8 mouse cellular contexts compared by ENCODE assay signal in the genomic region with DNA sequence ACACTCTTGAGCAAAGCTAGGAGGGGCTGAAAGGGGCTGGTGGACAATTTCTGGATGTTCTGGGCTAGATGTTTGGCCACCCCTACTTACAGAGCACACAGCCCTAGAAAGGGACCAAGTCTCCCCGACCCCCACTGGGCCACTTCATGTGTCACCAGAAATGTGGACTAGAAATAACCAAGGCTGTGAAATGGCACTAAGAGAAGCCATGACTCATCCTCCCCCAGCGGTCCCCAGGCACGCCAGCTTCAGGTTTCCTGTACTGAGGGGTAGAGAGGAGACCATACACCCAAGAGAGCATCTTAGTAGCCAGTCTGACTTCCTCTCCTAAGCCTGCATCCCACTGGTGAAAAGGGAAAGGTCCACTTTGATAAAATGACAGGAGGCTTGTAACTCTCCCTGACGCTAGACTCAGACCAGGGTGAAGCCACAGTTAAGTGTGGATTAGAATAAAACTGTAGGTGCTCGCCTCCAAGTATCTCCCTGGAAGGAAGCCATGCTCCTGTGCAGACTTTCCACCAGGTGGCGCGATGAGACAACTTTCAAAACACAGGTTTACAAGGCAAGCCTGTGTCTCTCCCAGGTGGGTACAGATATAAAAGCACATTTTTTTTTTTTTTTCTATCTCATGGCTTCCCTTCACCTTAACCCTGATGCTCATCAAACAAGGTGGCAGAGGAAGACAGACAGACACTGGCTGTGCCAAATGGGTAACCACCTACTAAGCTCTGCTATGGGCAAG. TPM values are rescaled to one million over a fixed set of nuclear protein-coding genes. Genes with fewer than 3 reads are reported as not detected.
A peak's percentile ranks its signal among the peaks of the same experiment; 100 is the strongest.
DNase-seq lines count a peak whose midpoint lies in the region; ATAC-seq and TF ChIP-seq lines count a peak whose summit lies in the region.

No protein-coding gene starts in this region.

- peak; percentile 71 for DNase-seq in 3T3-L1 (ENCODE audit: low read depth, low spot score)
- peak; percentile 70 for DNase-seq in adrenal gland, postnatal 36 days
- DNase-seq in embryonic facial prominence, embryonic 10.5 days (ENCODE audit: low spot score) = peak; percentile 76
- DNase-seq in large intestine, adult 2 months (ENCODE audit: low read depth, low spot score) = peak; percentile 27
- peak; percentile 73 for DNase-seq in lung, postnatal 10 days
- DNase-seq in spleen, adult 2 months (ENCODE audit: low read depth in 1 of 2, low spot score in 2 of 2) = peak in 1 of 2 experiments; percentile 51

- no peak overlapping the region for H3ac ChIP-seq in C2C12 (ENCODE audit: control insufficient read depth, insufficient read length, low read depth)

- no peaks in the 10 kb centered on the region for H3K9me3 ChIP-seq in embryonic facial prominence, embryonic 10.5 days

- WGBS in embryonic facial prominence, embryonic 10.5 days = 29% methylated on average over 7 of the region's 7 CpGs
- WGBS in large intestine, adult 2 months = 21% methylated on average over 7 of the region's 7 CpGs
- WGBS in spleen, adult 2 months = 11% methylated on average over 7 of the region's 7 CpGs

- no peak overlapping the region for H3K27ac ChIP-seq in embryonic facial prominence, embryonic 10.5 days (replicated peaks)
- no peak overlapping the region for H3K27ac ChIP-seq in spleen, adult 2 months (ENCODE audit: insufficient read depth, low read length)

- no peaks in the 10 kb centered on the region for H3K79me3 ChIP-seq in C2C12 (ENCODE audit: low read depth)

- ATAC-seq in granulocyte monocyte progenitor cell, adult 5-6 weeks (replicated peaks; ENCODE audit: poor library complexity, severe bottlenecking) = no peak

- peaks cover 21% of the 10 kb centered on the region for H3K4me1 ChIP-seq in embryonic facial prominence, embryonic 10.5 days
- no peaks in the 10 kb centered on the region for H3K4me1 ChIP-seq in spleen, adult 2 months (ENCODE audit: control insufficient read depth, insufficient read depth, insufficient read length)

- no peak for TF ChIP-seq POLR2A in spleen, adult 2 months (IDR thresholded peaks at IDR 0.05; ENCODE audit: low read depth, low read length)

- peaks cover 29% of the 10 kb centered on the region for H3K27me3 ChIP-seq in C2C12 (ENCODE audit: control insufficient read depth, insufficient read depth, insufficient read length)
- peaks cover 66% of the 10 kb centered on the region for H3K27me3 ChIP-seq in embryonic facial prominence, embryonic 10.5 days (replicated peaks; ENCODE audit: low read depth, poor library complexity, severe bottlenecking)
- no peaks in the 10 kb centered on the region for H3K27me3 ChIP-seq in spleen, adult 2 months (ENCODE audit: control insufficient read depth, insufficient read depth, low read length)

- no peak overlapping the region for H3K4me3 ChIP-seq in C2C12 (ENCODE audit: insufficient read depth, poor library complexity, severe bottlenecking)
- H3K4me3 ChIP-seq in embryonic facial prominence, embryonic 10.5 days = no peak overlapping the region
- no peak overlapping the region for H3K4me3 ChIP-seq in spleen, adult 2 months (ENCODE audit: extremely low read depth, insufficient read depth, insufficient read length)

- TF ChIP-seq CTCF in C2C12 (IDR thresholded peaks at IDR 0.05; ENCODE audit: control insufficient read depth, insufficient read depth, insufficient read length) = peak; percentile 59
- TF ChIP-seq CTCF in spleen, adult 2 months (IDR thresholded peaks at IDR 0.05; ENCODE audit: extremely low read depth, insufficient read depth, insufficient read length, insufficient replicate concordance) = peak; percentile 51; the same call in 1 of the 2 replicates

- no peaks in the 10 kb centered on the region for H3K79me2 ChIP-seq in C2C12 (ENCODE audit: control insufficient read depth, insufficient read depth)

- H3K36me3 ChIP-seq in C2C12 (ENCODE audit: control insufficient read depth, insufficient read depth) = no peaks in the 10 kb centered on the region
- no peaks in the 10 kb centered on the region for H3K36me3 ChIP-seq in embryonic facial prominence, embryonic 10.5 days (replicated peaks)
- no peaks in the 10 kb centered on the region for H3K36me3 ChIP-seq in spleen, adult 2 months (ENCODE audit: control insufficient read depth, insufficient read depth, low read length)

TF ChIP-seq in C2C12, 6 proteins besides CTCF, POLR2A, EP300 and RAD21:
- TF ChIP-seq MAX (IDR thresholded peaks at IDR 0.05) (peak; percentile 30), USF1 (IDR thresholded peaks at IDR 0.05; ENCODE audit: low read depth) (no peak)

RNA-seq across cellular contexts. Expression of a gene that starts 27.9 kb away (rescaled TPM):
- polyA plus RNA-seq in C2C12 (2012; fragmentation: generic; extraction: Trizol) = not detected
- total RNA-seq in adrenal gland, postnatal 36 days (2021) = not detected
- 0.88 and 0.98 TPM in 2 replicates for polyA plus RNA-seq in embryonic facial prominence, embryonic 10.5 days (2016; fragmentation: Nextera tagmentation; extraction: Ambion mirVana)
- 2.4 and 3.0 TPM in 2 replicates for polyA plus RNA-seq in large intestine, adult 2 months (2012; rRNA removed)
- polyA plus RNA-seq in spleen, adult 2 months (2012; rRNA removed) = not detected in 2 replicates
- not detected in 2 replicates for total RNA-seq in granulocyte monocyte progenitor cell, adult 5-6 weeks (2014; fragmentation: Nextera tagmentation)
- total RNA-seq in granulocyte monocyte progenitor cell, adult 5-6 weeks (2017) = not detected in 2 replicates

RNA-seq across cellular contexts. Expression of a gene that starts 38.7 kb away (rescaled TPM):
- polyA plus RNA-seq in C2C12 (2012; fragmentation: generic; extraction: Trizol) = 1.9 TPM
- total RNA-seq in adrenal gland, postnatal 36 days (2021) = 1 to 10 TPM; 2.2 to 5.5 TPM
- polyA plus RNA-seq in embryonic facial prominence, embryonic 10.5 days (2016; fragmentation: Nextera tagmentation; extraction: Ambion mirVana) = 17.4 and 18.0 TPM in 2 replicates
- 17.9 and 21.8 TPM in 2 replicates for polyA plus RNA-seq in large intestine, adult 2 months (2012; rRNA removed)
- 0.68 and 0.80 TPM in 2 replicates for polyA plus RNA-seq in spleen, adult 2 months (2012; rRNA removed)
- not detected in 2 replicates for total RNA-seq in granulocyte monocyte progenitor cell, adult 5-6 weeks (2014; fragmentation: Nextera tagmentation)
- not detected in 2 replicates for total RNA-seq in granulocyte monocyte progenitor cell, adult 5-6 weeks (2017)
